Mouse (Mus musculus): ENCODE data around the gene Jazf1.

DNA sequence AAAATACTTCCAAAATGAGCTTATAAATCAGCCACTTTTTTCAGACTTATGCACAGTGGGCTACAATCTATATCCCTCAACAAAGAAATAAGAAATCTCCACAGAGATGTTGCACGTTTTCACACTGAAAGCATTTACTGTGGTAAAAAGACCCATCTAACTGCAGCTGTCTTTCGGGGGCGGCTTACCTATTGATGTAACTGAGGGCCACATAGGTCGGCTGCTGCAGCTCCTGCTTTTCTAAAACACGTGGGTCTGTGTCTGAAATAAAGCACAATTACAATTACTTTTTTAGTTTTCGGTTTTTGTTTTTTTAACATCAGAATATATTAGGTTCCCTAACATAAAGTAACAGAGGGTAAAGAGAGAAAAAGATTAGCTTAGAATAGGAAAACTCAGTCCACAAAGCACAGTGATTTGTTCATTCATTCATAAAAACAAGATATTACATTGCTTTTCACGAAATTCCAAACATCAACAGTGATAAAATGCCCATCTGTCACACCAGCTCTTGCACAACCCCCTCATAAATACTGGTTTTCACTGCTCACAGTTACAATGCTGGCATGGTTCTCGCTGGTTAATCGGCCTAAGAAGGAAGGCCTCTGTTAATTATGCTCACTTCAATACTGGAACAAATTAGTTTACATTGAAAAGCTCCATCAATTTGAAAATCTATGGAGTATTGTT is 174.5 kb downstream of the Jazf1 start:
- no peak for TF ChIP-seq GATA1 (IDR thresholded peaks at IDR 0.05; ENCODE audit: low read length)
- TF ChIP-seq TAL1 (IDR thresholded peaks at IDR 0.05; ENCODE audit: low read length) = no peak
